Mouse (Mus musculus) stomach, embryonic 14.5 days (tissue): ENCODE measurements around the gene Oas1d. TPM values are rescaled to one million over a fixed set of nuclear protein-coding genes. Genes with fewer than 3 reads are reported as not detected.
"Not testable (repeated sequence)": the region's sequence is repeated elsewhere in the genome, so short reads cannot be mapped to it uniquely, and the experiment has no call there.

Experiments used
- ATAC-seq: fragments of 200-750 bp; cut with Nextera tagmentation; 2 replicates; pipeline ENCODE4 v1.8.0; 2017; ENCODE audit warnings: low read depth, moderate TSS enrichment; ENCODE audit not compliant: insufficient number of reproducible peaks, insufficient read depth, low FRiP score
- H3K27ac ChIP-seq: fragments of 300-500 bp; sonication (generic); 2 replicates; pipeline ENCODE4 v1.5.1; 2014; ENCODE audit warnings: mild to moderate bottlenecking, low read length, moderate library complexity, mixed read lengths
- H3K27me3 ChIP-seq: fragments of 300-500 bp; sonication (generic); 2 replicates; pipeline ENCODE4 v1.6.1; 2014; ENCODE audit warnings: low read length, control low read depth, mixed read lengths; ENCODE audit not compliant: control insufficient read depth, insufficient read depth
- H3K36me3 ChIP-seq: fragments of 300-500 bp; sonication (generic); 2 replicates; pipeline ENCODE4 v1.6.1; 2014; ENCODE audit warnings: mild to moderate bottlenecking, control low read depth, low read length, moderate library complexity, mixed read lengths; ENCODE audit not compliant: control insufficient read depth, insufficient read depth
- H3K4me1 ChIP-seq: fragments of 300-500 bp; sonication (generic); 2 replicates; pipeline ENCODE4 v1.6.1; 2014; ENCODE audit warnings: low read length, control low read depth, mixed read lengths; ENCODE audit not compliant: control insufficient read depth, insufficient read depth
- H3K4me2 ChIP-seq: fragments of 300-500 bp; sonication (generic); replicated peaks from 2 replicates; pipeline ENCODE4 v1.6.1; 2014; ENCODE audit warnings: low read depth, low read length, control low read depth
- H3K4me3 ChIP-seq: fragments of 300-500 bp; sonication (generic); 2 replicates; pipeline ENCODE4 v1.5.1; 2014; ENCODE audit warnings: low read depth, low read length, control low read depth
- H3K9ac ChIP-seq: fragments of 300-500 bp; sonication (generic); replicated peaks from 2 replicates; pipeline ENCODE4 v1.6.1; 2014; ENCODE audit warnings: low read depth, mild to moderate bottlenecking, control low read depth, low read length, moderate library complexity, mixed read lengths
- H3K9me3 ChIP-seq: fragments of 300-500 bp; sonication (generic); 2 replicates; pipeline ENCODE4 v1.6.1; 2016; ENCODE audit warnings: low read depth, low read length, control low read depth; ENCODE audit not compliant: control insufficient read depth
- WGBS: fragments of 180-500 bp; shearing (Covaris S2); extraction: QIAGEN DNeasy Blood & Tissue Kit; methylation state at CpG from one replicate; pipeline ENCODE4 v1.1.7; 2014; 5-methylcytosine and 5-hydroxymethylcytosine counted together
- polyA plus RNA-seq: library from polyadenylated mRNA; unstranded; fragments of >200 nt; fragmentation: Nextera tagmentation; extraction: Ambion mirVana; gene quantifications from 2 replicates; pipeline ENCODE4 v1.2.1, GENCODE M21; 2014

The Oas1d gene
- polyA plus RNA-seq, result not detected in 2 replicates

DNA sequence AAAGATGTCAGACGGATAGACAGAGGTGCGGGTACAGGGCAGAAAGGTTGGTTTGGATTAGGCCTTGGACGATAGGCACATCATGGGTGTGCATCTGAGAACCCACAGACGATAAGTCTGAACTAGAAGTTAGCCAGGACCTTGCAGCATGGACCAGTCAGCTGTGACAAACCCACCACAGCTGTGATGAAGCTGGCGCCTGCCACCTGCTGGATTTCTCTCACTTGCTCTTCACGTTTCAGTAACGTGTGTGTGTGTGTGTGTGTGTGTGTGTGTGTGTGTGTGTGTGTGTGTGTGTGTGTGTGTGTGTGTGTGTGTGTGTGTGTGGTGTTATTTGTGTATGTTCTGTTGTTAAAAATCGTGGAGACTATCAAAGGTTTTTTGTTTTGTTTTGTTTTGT, at the start of gene Oas1d:
Gene Oas1d (plus strand): TSS at position 333 of the 400 bp plus-strand sequence.
- not testable (repeated sequence) for H3K27me3 ChIP-seq, H3K9me3 ChIP-seq, H3K36me3 ChIP-seq, H3K4me1 ChIP-seq, H3K9ac ChIP-seq, H3K4me3 ChIP-seq, ATAC-seq, H3K27ac ChIP-seq, H3K4me2 ChIP-seq
- WGBS, result 44% methylated on average over 8 of the region's 8 CpGs

DNA sequence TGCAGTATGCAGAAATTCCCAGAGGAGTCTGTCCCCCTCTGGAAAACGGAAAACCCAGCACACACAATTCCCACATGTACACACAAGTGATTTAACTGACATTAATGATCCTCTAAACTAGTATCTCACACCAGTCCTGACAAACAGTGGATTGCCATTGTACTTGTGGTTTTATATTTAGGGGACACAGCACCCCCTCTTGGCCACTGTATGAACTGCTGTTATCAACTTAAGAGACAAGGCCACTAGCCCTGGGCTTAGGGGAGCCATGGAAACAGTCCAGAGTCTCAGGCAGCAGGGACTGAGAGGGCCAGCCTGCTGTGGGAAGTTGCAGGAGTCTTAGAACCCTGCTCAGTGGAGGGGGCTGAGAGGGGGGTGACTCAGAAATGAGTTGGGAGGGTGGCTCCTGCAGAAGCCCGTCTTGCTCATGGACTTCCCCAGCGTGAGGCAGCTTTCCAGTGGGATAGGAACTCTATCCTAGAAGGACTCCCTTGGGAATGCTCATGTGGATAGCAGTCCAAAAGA, 48.9 kb upstream of the Oas1d start:
- no peak for ATAC-seq

DNA sequence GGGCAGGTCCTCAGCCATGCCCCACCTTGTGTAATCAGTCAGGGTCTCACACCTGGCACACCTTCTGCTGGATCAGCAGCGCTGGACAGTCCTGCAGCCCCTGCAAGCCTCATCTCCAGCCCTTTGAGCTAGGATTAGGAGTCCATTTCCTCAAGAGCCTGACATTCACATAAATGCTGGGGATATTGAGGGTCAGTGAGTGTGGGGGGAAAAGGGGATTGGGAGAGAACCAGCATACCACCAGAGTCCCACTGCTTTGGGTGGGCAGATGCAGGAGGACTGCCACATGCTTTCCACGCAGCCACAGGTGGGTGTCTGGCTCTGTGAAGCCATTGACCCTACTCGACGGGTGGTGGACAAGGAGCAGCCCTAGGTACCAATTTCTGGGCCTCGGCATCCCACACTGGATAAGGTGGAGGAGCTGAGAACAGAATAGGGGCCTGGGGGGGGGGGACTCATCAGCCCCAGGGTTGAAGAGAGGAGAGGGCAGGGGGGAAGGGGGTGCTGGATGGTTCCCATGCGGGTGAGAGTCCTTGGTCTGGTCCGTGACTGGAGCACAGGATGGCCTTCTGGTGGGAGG, 44.8 kb upstream of the Oas1d start:
- Histone ChIP-seq H3K9me3 (no peaks in the 10 kb centered on the region), H3K36me3 (no peaks in the 10 kb centered on the region), H3K4me1 (no peaks in the 10 kb centered on the region), H3K27ac (no peak overlapping the region), H3K4me3 (no peak overlapping the region), H3K9ac (no peak overlapping the region), H3K27me3 (no peaks in the 10 kb centered on the region), H3K4me2 (no peak overlapping the region)
- 80% methylated on average over 7 of the region's 7 CpGs for WGBS
- no peak for ATAC-seq

More for the DNA sequence above, 48.9 kb upstream of the Oas1d start:
- Histone ChIP-seq H3K27ac (no peak overlapping the region), H3K4me3 (no peak overlapping the region), H3K27me3 (no peaks in the 10 kb centered on the region), H3K9me3 (no peaks in the 10 kb centered on the region), H3K9ac (no peak overlapping the region), H3K4me1 (no peaks in the 10 kb centered on the region), H3K36me3 (no peaks in the 10 kb centered on the region), H3K4me2 (no peak overlapping the region)
- WGBS, result 80% methylated on average over 3 of the region's 3 CpGs

DNA sequence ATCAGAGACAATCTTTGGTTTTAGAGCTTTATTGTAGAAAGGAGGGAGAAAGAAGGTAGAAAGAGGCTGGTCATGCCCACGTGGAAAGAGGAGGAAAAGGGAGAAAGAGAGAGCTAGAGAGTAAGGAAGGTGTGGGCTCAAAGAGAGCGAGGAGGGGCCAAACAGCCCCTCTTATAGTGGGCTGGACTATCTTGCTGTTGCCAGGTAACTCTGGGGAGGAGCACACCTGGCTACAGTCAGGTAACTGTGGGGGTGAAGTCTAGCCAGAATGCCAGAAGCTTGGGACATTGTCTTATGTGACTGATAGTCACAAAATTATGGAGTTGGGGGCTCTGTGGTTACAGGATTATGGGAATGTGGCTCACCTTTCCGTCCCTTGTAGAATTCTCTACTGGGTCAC, 44.3 kb upstream of the Oas1d start:
- Histone ChIP-seq H3K36me3 (no peaks in the 10 kb centered on the region), H3K9ac (no peak overlapping the region), H3K9me3 (no peaks in the 10 kb centered on the region), H3K27ac (no peak overlapping the region), H3K4me1 (no peaks in the 10 kb centered on the region), H3K4me2 (no peak overlapping the region), H3K4me3 (no peak overlapping the region), H3K27me3 (no peaks in the 10 kb centered on the region)
- WGBS, result 52% methylated on average over 3 of the region's 3 CpGs
- ATAC-seq, result no peak

DNA sequence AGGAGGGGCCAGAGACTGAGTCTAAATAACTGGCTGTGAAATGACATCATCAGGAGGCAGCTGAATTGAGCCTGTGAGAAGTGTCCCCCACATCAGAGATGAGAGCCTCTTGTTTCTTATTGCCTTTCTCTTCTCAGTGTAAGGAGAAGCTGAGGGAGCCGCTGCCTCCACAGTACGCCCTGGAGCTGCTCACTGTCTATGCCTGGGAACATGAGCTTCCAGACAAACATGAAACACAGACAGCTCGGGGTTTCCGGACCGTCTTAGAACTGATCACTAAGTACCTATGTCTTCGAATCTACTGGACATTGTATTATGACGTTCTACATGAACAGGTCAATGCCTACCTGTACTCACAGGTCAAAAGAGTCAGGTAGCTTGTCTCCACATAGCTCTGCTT, 43.6 kb upstream of the Oas1d start:
- no peaks in the 10 kb centered on the region for H3K36me3 ChIP-seq
- no peak overlapping the region for H3K27ac ChIP-seq
- no peaks in the 10 kb centered on the region for H3K4me1 ChIP-seq
- no peak overlapping the region for H3K4me3 ChIP-seq
- no peak overlapping the region for H3K9ac ChIP-seq
- ATAC-seq, result no peak
- H3K27me3 ChIP-seq, result no peaks in the 10 kb centered on the region
- 79% methylated on average over 7 of the region's 7 CpGs for WGBS
- no peaks in the 10 kb centered on the region for H3K9me3 ChIP-seq
- no peak overlapping the region for H3K4me2 ChIP-seq

DNA sequence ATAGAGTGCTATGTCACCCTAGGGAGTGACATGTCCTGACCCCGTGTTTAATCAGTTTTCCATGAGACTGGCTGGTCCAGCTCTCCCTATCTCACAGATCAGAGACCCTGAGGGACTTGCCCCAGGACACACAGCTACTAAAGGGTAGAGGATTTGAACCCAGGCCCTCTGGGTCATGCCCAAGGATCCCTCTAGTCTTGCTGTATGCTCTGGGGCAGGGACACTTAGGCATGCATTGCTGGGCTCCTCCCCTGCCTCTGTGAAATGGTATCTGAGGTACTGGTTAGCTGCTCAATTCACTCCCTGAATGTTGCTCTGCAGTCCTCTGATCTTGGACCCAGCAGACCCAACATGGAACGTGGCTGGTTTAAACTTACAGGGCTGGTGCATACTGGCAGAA, 42.9 kb upstream of the Oas1d start:
- WGBS, result 46% methylated on average over 2 of the region's 2 CpGs
- Histone ChIP-seq H3K36me3 (no peaks in the 10 kb centered on the region), H3K4me2 (no peak overlapping the region), H3K4me3 (no peak overlapping the region), H3K4me1 (no peaks in the 10 kb centered on the region), H3K27ac (no peak overlapping the region), H3K27me3 (no peaks in the 10 kb centered on the region), H3K9me3 (no peaks in the 10 kb centered on the region), H3K9ac (no peak overlapping the region)
- no peak for ATAC-seq

DNA sequence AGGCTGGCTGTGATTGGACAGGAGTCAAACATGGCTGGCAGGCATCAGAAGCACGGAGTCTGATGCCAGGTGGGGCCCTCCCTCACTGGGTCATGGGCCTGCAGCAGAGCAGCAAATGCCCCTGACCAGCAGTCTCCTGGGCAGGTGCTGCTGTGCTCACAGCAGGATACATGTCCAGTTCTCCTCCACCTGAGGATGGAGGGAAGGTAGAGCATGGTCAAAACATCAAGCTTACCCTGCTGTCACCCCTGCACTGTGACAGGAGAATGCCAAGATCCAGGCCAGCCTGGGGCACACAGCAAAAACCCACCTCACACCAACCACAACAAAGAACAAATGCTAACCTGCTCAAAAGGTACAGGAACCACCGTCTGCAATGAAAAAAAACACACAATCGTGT, 37.5 kb upstream of the Oas1d start:
- not testable (repeated sequence) for H3K9me3 ChIP-seq, ATAC-seq, H3K27me3 ChIP-seq, H3K27ac ChIP-seq, H3K9ac ChIP-seq, H3K4me1 ChIP-seq, H3K36me3 ChIP-seq, H3K4me3 ChIP-seq, H3K4me2 ChIP-seq
- 63% methylated on average over 2 of the region's 3 CpGs for WGBS

DNA sequence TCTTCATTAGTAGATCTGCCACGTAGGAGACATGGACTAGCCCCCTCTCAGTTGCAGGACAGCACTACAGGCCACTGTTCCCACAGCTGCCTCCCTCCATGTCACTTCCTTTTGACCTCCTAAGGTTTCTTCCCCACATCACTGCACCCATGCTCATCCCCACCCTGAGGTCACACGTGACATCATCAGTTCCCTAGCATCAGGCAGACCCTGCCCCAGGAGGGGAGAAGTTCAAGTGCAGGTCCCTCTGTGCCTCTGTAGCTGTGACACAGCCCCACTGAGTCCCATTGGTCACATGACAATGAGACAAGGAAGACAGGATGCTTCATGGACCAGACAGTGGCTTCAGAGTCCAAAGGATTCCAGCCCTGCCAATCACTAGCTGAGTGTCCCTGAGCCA, 36.9 kb upstream of the Oas1d start:
- not testable (repeated sequence) for H3K27me3 ChIP-seq, H3K9ac ChIP-seq, H3K4me3 ChIP-seq, ATAC-seq, H3K4me2 ChIP-seq, H3K36me3 ChIP-seq, H3K9me3 ChIP-seq, H3K4me1 ChIP-seq, H3K27ac ChIP-seq
- whole genome bisulfite sequencing, result 69% methylated on average over 2 of the region's 2 CpGs

DNA sequence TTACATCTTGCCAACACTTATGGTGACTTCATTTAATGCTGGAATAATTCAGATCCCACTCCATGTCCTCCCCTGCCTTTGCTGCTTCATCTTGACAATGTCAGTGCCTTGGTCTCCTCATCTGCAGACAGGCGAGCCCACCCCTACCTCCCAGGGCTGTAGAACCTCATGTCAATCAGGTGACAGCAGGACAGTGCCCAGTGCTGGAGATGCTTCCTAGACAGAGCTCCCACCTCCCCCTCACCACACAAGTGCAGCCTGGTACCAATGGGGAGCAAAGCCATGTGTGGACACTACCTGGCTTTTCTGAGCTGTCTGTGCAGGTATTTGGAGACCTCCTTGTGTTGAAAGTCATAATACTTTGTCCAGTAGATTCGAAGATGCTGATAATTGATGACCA, 35.5 kb upstream of the Oas1d start:
- not testable (repeated sequence) for H3K4me3 ChIP-seq, H3K9me3 ChIP-seq, ATAC-seq, H3K4me1 ChIP-seq, H3K4me2 ChIP-seq, H3K27ac ChIP-seq, H3K27me3 ChIP-seq, H3K9ac ChIP-seq, H3K36me3 ChIP-seq
- WGBS, result 57% methylated on average over 2 of the region's 2 CpGs
